Comparison of ENCODE assay signal across 16 mouse cellular contexts in genomic region chr5:77546001-77546620, GRCm38 (mm10).
DNase-seq lines count a peak whose midpoint lies in the region; ATAC-seq and TF ChIP-seq lines count a peak whose summit lies in the region.
"Had no signal": no experiment of that assay in that cellular context is flagged by ENCODE, and none has a peak within 500 bp of the region (broad histone marks: within the 10 kb centered on the region; RNA-seq: fewer than 3 reads in every experiment).

No protein-coding gene starts in this region.

- H3K9me3 ChIP-seq in forebrain, embryonic 11.5 days (ENCODE audit: control insufficient read depth, low read length): no peaks in the 10 kb centered on the region
- H3K9me3 ChIP-seq in forebrain, embryonic 15.5 days: no peaks in the 10 kb centered on the region
- no peaks in the 10 kb centered on the region for H3K9me3 ChIP-seq in midbrain, embryonic 11.5 days (ENCODE audit: control insufficient read depth, low read length)
- no peaks in the 10 kb centered on the region for H3K9me3 ChIP-seq in midbrain, embryonic 15.5 days
- no peaks in the 10 kb centered on the region for H3K9me3 ChIP-seq in liver, embryonic 12.5 days (replicated peaks)
- H3K9me3 ChIP-seq: embryonic facial prominence, embryonic 15.5 days; heart, embryonic 12.5 days had no signal

- no peak overlapping the region for H3K27ac ChIP-seq in forebrain, embryonic 11.5 days (ENCODE audit: low read depth, low read length)
- H3K27ac ChIP-seq in forebrain, embryonic 15.5 days (replicated peaks): no peak overlapping the region
- H3K27ac ChIP-seq in midbrain, embryonic 11.5 days (ENCODE audit: low read depth, low read length): no peak overlapping the region
- H3K27ac ChIP-seq in midbrain, embryonic 15.5 days: no peak overlapping the region
- peak overlapping the region; percentile 83 for H3K27ac ChIP-seq in olfactory bulb, adult 2 months (ENCODE audit: insufficient read depth, low read depth, low read length)
- H3K27ac ChIP-seq in liver, embryonic 12.5 days: no peak overlapping the region
- H3K27ac ChIP-seq: embryonic facial prominence, embryonic 15.5 days; gastrocnemius, adult 2 months; liver, embryonic 14.5 days had no signal

- no peaks in the 10 kb centered on the region for H3K36me3 ChIP-seq in forebrain, embryonic 11.5 days (ENCODE audit: control insufficient read depth, insufficient read depth, low read length)
- no peaks in the 10 kb centered on the region for H3K36me3 ChIP-seq in forebrain, embryonic 15.5 days
- no peaks in the 10 kb centered on the region for H3K36me3 ChIP-seq in midbrain, embryonic 11.5 days (ENCODE audit: control insufficient read depth, insufficient read depth, low read length)
- no peaks in the 10 kb centered on the region for H3K36me3 ChIP-seq in midbrain, embryonic 15.5 days (replicated peaks)
- H3K36me3 ChIP-seq in liver, embryonic 12.5 days: no peaks in the 10 kb centered on the region
- H3K36me3 ChIP-seq: embryonic facial prominence, embryonic 15.5 days; heart, embryonic 12.5 days had no signal

- no peak for DNase-seq in forebrain, embryonic 11.5 days (ENCODE audit: low spot score)
- DNase-seq in midbrain, embryonic 11.5 days (ENCODE audit: low spot score, missing footprints): peak; percentile 86
- DNase-seq in embryo, embryonic 10.5 days (ENCODE audit: low spot score): peak; percentile 19
- DNase-seq: cerebellum, postnatal 10 days; gastrocnemius, adult 2 months; kidney, adult 18-20 months; lung, postnatal 36 days; spleen, adult 18-20 months had no signal

- WGBS in forebrain, embryonic 11.5 days: 6% methylated on average over 13 of the region's 13 CpGs
- 4% methylated on average over 13 of the region's 13 CpGs for WGBS in forebrain, embryonic 15.5 days
- WGBS in midbrain, embryonic 11.5 days: 11% methylated on average over 13 of the region's 13 CpGs
- WGBS in midbrain, embryonic 15.5 days: 14% methylated on average over 13 of the region's 13 CpGs
- WGBS in olfactory bulb, adult 2 months: 15% methylated on average over 13 of the region's 13 CpGs
- WGBS in liver, embryonic 12.5 days (ENCODE audit: insufficient replicate concordance): 59% methylated on average over 13 of the region's 13 CpGs

- H3K27me3 ChIP-seq in forebrain, embryonic 11.5 days (ENCODE audit: control insufficient read depth, insufficient read depth, low read length): peaks cover 12% of the 10 kb centered on the region; the same call in 1 of the 2 replicates
- no peaks in the 10 kb centered on the region for H3K27me3 ChIP-seq in forebrain, embryonic 15.5 days
- H3K27me3 ChIP-seq in midbrain, embryonic 11.5 days (ENCODE audit: control insufficient read depth, insufficient read depth, low read length): peaks cover 17% of the 10 kb centered on the region
- peaks cover 16% of the 10 kb centered on the region; the same call in 1 of the 2 replicates for H3K27me3 ChIP-seq in midbrain, embryonic 15.5 days (replicated peaks)
- no peaks in the 10 kb centered on the region for H3K27me3 ChIP-seq in liver, embryonic 12.5 days (replicated peaks)
- H3K27me3 ChIP-seq: embryonic facial prominence, embryonic 15.5 days; heart, embryonic 12.5 days had no signal

- no peak for TF ChIP-seq POLR2A in olfactory bulb, adult 2 months (IDR thresholded peaks at IDR 0.05; ENCODE audit: insufficient read depth, low read depth, low read length)

- 0 out of 2 replicates have a peak overlapping the region, but pooled peaks have one; percentile 11 for H3K4me2 ChIP-seq in forebrain, embryonic 11.5 days (ENCODE audit: low read depth, low read length, severe bottlenecking)
- no peak overlapping the region for H3K4me2 ChIP-seq in forebrain, embryonic 15.5 days (replicated peaks)
- no peak overlapping the region for H3K4me2 ChIP-seq in midbrain, embryonic 11.5 days
- H3K4me2 ChIP-seq in midbrain, embryonic 15.5 days: no peak overlapping the region
- H3K4me2 ChIP-seq in liver, embryonic 12.5 days: no peak overlapping the region
- H3K4me2 ChIP-seq: embryonic facial prominence, embryonic 15.5 days; heart, embryonic 12.5 days had no signal

- no peak overlapping the region for H3K9ac ChIP-seq in forebrain, embryonic 11.5 days (ENCODE audit: low read length)
- H3K9ac ChIP-seq in forebrain, embryonic 15.5 days (replicated peaks): no peak overlapping the region
- H3K9ac ChIP-seq in midbrain, embryonic 11.5 days (ENCODE audit: low read length): no peak overlapping the region
- H3K9ac ChIP-seq in midbrain, embryonic 15.5 days: no peak overlapping the region
- no peak overlapping the region for H3K9ac ChIP-seq in liver, embryonic 12.5 days
- H3K9ac ChIP-seq: embryonic facial prominence, embryonic 15.5 days; heart, embryonic 12.5 days; liver, embryonic 14.5 days had no signal

- no peak for TF ChIP-seq CTCF in olfactory bulb, adult 2 months (IDR thresholded peaks at IDR 0.05; ENCODE audit: insufficient read depth, low read depth, low read length)

- peak; percentile 79 for ATAC-seq in forebrain, embryonic 11.5 days (replicated peaks; ENCODE audit: low FRiP score)
- no peak for ATAC-seq in forebrain, embryonic 15.5 days (replicated peaks)
- 0 out of 2 replicates have a peak, but pooled peaks have one; percentile 35 for ATAC-seq in midbrain, embryonic 11.5 days (ENCODE audit: low FRiP score)
- no peak for ATAC-seq in midbrain, embryonic 15.5 days (replicated peaks)
- no peak for ATAC-seq in liver, embryonic 12.5 days
- ATAC-seq: activated CD4-positive, CD25-positive, alpha-beta regulatory T cell, adult 4 months had no signal

- peaks cover 7% of the 10 kb centered on the region; the same call in 1 of the 2 replicates for H3K4me1 ChIP-seq in forebrain, embryonic 11.5 days (replicated peaks; ENCODE audit: control insufficient read depth, insufficient read depth, low read length)
- H3K4me1 ChIP-seq in forebrain, embryonic 15.5 days: no peaks in the 10 kb centered on the region
- peaks cover 4% of the 10 kb centered on the region; the same call in 1 of the 2 replicates for H3K4me1 ChIP-seq in midbrain, embryonic 11.5 days (ENCODE audit: control insufficient read depth, insufficient read depth, low read length)
- H3K4me1 ChIP-seq in midbrain, embryonic 15.5 days: peaks cover 6% of the 10 kb centered on the region; the same call in 1 of the 2 replicates
- 0 out of 2 replicates have a peak, but pooled peaks cover 2% of the 10 kb centered on the region for H3K4me1 ChIP-seq in olfactory bulb, adult 2 months (ENCODE audit: control insufficient read depth, insufficient read depth, low read length)
- H3K4me1 ChIP-seq in liver, embryonic 12.5 days: no peaks in the 10 kb centered on the region
- H3K4me1 ChIP-seq: heart, embryonic 12.5 days had no signal

- H3K4me3 ChIP-seq in forebrain, embryonic 11.5 days (ENCODE audit: low read depth, low read length): no peak overlapping the region
- H3K4me3 ChIP-seq in forebrain, embryonic 15.5 days: no peak overlapping the region
- no peak overlapping the region for H3K4me3 ChIP-seq in midbrain, embryonic 11.5 days (ENCODE audit: low read depth, low read length)
- H3K4me3 ChIP-seq in midbrain, embryonic 15.5 days: no peak overlapping the region
- H3K4me3 ChIP-seq in olfactory bulb, adult 2 months (ENCODE audit: insufficient read depth, low read depth, low read length): no peak overlapping the region
- H3K4me3 ChIP-seq in liver, embryonic 12.5 days: no peak overlapping the region
- H3K4me3 ChIP-seq: embryonic facial prominence, embryonic 15.5 days; gastrocnemius, adult 2 months; heart, embryonic 12.5 days had no signal

Comparison
In these comparisons a context has a peak if more than half of its experiments do, and no peak if none do; other contexts are left out.
1. ATAC-seq: peak in forebrain, embryonic 11.5 days (single experiment) and midbrain, embryonic 11.5 days (single experiment); none in forebrain, embryonic 15.5 days (single experiment), midbrain, embryonic 15.5 days (single experiment) and liver, embryonic 12.5 days (single experiment).